Mouse (Mus musculus) forebrain, embryonic 14.5 days (tissue): ENCODE results near the gene Sox21. TPM values are rescaled to one million over a fixed set of nuclear protein-coding genes. Genes with fewer than 3 reads are reported as not detected.
A peak's percentile ranks its signal among the peaks of the same experiment; 100 is the strongest.

Experiments
- ATAC-seq: fragments of 200-750 bp; cut with Nextera tagmentation; 2 replicates; pipeline ENCODE4 v1.8.0; 2017; ENCODE audit warnings: mild to moderate bottlenecking, moderate library complexity
- DNase-seq: peaks from one replicate; pipeline ENCODE4 v3.0.0-alpha.2; 2015; ENCODE audit warnings: low spot score
- H3K27ac ChIP-seq: fragments of 300-500 bp; sonication (generic); 2 replicates; pipeline ENCODE4 v1.5.1; 2014; ENCODE audit warnings: low read depth, mild to moderate bottlenecking, control low read depth, low read length, moderate library complexity
- H3K27me3 ChIP-seq: fragments of 300-500 bp; sonication (generic); replicated peaks from 2 replicates; pipeline ENCODE4 v1.6.1; 2014; ENCODE audit warnings: low read length, control low read depth, mixed read lengths; ENCODE audit not compliant: control insufficient read depth, insufficient read depth
- H3K36me3 ChIP-seq: fragments of 300-500 bp; sonication (generic); 2 replicates; pipeline ENCODE4 v1.6.1; 2014; ENCODE audit warnings: low read length, control low read depth; ENCODE audit not compliant: control insufficient read depth, insufficient read depth
- H3K4me1 ChIP-seq: fragments of 300-500 bp; sonication (generic); 2 replicates; pipeline ENCODE4 v1.6.1; 2014; ENCODE audit warnings: antibody characterized with exemption, low read length, control low read depth; ENCODE audit not compliant: control insufficient read depth, insufficient read depth
- H3K4me2 ChIP-seq: fragments of 300-500 bp; sonication (generic); 2 replicates; pipeline ENCODE4 v1.6.1; 2014; ENCODE audit warnings: mild to moderate bottlenecking, control low read depth, low read length
- H3K4me3 ChIP-seq: fragments of 300-500 bp; sonication (generic); 2 replicates; pipeline ENCODE4 v1.5.1; 2014; ENCODE audit warnings: low read depth, low read length, control low read depth
- H3K9ac ChIP-seq: fragments of 300-500 bp; sonication (generic); 2 replicates; pipeline ENCODE4 v1.6.1; 2014; ENCODE audit warnings: mild to moderate bottlenecking, low read length, control low read depth, moderate library complexity
- H3K9me3 ChIP-seq: fragments of 300-500 bp; sonication (generic); replicated peaks from 2 replicates; pipeline ENCODE4 v1.6.1; 2016; ENCODE audit warnings: low read length, control low read depth, mixed read lengths; ENCODE audit not compliant: control insufficient read depth
- WGBS: fragments of 180-500 bp; shearing (Covaris S2); extraction: QIAGEN DNeasy Blood & Tissue Kit; methylation state at CpG from one replicate; pipeline ENCODE4 v1.1.7; 2014; 5-methylcytosine and 5-hydroxymethylcytosine counted together
- polyA plus RNA-seq: library from polyadenylated mRNA; unstranded; fragments of >200 nt; fragmentation: Nextera tagmentation; extraction: Ambion mirVana; gene quantifications from 2 replicates; pipeline ENCODE4 v1.2.1, GENCODE M21; 2014

Sox21 gene
- 6.6 and 9.3 TPM in 2 replicates for polyA plus RNA-seq

DNA sequence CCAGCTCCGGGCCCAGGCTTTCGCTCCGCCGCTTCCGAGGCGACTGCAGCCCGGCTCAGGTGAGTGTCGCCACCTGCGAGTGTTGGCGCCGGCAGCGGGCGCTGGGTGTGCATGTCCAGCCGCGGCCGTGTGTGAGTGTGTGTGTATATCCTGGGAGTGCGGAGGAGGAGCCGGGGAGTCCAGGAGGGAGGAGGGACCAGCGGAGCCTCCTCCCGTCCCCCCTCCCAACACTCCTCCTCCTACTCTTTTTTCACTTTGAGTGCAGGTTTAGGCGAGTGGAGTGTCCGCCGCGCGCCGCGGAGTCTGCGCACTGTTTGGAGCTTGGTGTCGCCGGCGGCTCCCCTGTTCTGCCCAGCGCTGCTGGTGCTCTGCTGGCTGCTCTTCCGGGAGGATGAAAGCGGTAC lies at the start of gene Sox21:
Gene Sox21 (minus strand): TSS at position 145 of the 404 bp plus-strand sequence.
- Histone ChIP-seq H3K36me3 (no peaks in the 10 kb centered on the region), H3K9ac (peak within 1 kb of the TSS; percentile 89), H3K9me3 (no peaks in the 10 kb centered on the region), H3K4me3 (peak within 1 kb of the TSS; percentile 68), H3K4me2 (peak within 1 kb of the TSS; percentile 87), H3K4me1 (peaks cover 3% of the 10 kb centered on the region; the same call in 1 of the 2 replicates), H3K27me3 (peaks cover 9% of the 10 kb centered on the region), H3K27ac (peak within 1 kb of the TSS; percentile 82)
- under 1% methylated on average over 33 of the region's 34 CpGs for WGBS
- peak; percentile 81 for ATAC-seq
- DNase-seq, result peak; percentile 88

DNA sequence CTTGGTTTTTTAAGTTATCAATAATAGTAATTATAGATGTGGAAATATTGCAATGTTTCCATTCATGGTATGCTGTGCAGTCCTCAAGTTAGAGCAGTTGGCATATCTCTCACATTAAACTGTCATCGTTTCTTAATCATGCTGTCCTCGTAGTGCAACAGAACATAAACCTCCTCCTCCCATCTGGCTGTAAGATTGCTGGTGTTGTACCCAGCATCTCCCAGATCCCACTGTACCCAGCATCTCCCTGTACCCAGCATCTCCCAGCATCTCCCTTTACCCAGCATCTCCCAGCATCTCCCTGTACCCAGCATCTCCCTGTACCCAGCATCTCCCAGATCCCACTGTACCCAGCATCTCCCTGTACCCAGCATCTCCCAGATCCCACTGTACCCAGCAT lies 49.3 kb upstream of the Sox21 start:
- no peak overlapping the region for H3K4me2 ChIP-seq
- no peaks in the 10 kb centered on the region for H3K27me3 ChIP-seq
- 88% methylated on average over 2 of the region's 2 CpGs for WGBS
- no peak overlapping the region for H3K27ac ChIP-seq
- ATAC-seq, result no peak
- no peak overlapping the region for H3K9ac ChIP-seq
- no peaks in the 10 kb centered on the region for H3K4me1 ChIP-seq
- no peak overlapping the region for H3K4me3 ChIP-seq
- H3K9me3 ChIP-seq, result no peaks in the 10 kb centered on the region
- no peak for DNase-seq
- no peaks in the 10 kb centered on the region for H3K36me3 ChIP-seq

DNA sequence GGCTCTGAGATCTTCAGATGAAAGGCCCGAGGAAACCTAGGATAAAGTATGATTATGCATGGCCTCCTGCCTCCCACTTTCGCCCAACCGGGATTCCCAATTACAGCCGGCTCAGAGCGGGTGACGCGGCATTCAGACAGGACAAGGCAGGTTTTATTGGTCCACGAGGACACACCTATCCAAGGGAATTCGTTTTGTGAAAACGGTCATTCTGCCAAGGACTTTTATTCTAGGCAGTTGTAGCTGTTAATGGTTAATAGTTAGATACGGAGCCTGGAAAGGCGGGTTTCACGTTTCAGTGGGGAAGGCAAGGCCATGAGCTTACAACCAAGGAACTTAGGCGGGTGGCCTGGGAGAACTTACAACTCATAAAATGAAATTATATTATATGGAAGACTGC lies 46.1 kb upstream of the Sox21 start:
- ATAC-seq, result no peak
- no peaks in the 10 kb centered on the region for H3K27me3 ChIP-seq
- no peak overlapping the region for H3K4me3 ChIP-seq
- no peak overlapping the region for H3K4me2 ChIP-seq
- no peak overlapping the region for H3K27ac ChIP-seq
- 66% methylated on average over 14 of the region's 14 CpGs for WGBS
- H3K4me1 ChIP-seq, result no peaks in the 10 kb centered on the region
- H3K9ac ChIP-seq, result no peak overlapping the region
- no peaks in the 10 kb centered on the region for H3K36me3 ChIP-seq
- no peak for DNase-seq
- H3K9me3 ChIP-seq, result peaks cover 8% of the 10 kb centered on the region; the same call in 1 of the 2 replicates

DNA sequence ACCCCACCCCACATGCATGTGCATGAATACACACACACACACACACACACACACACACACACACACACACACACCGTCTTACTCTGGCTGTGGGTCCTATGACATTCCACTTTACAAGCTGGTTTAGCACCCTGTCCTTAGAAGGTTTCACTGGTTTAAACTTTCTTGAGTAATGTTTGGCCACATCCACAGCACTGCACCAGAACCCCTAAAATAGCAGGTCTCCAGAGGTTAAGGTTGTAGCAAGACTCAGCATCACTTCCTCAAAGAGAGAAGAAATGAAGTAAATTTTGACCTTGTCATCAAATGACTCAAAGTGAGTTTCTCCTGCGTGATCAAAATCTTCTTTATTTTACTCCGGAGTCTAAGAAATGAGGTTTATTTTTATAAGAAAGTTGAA lies 45.4 kb upstream of the Sox21 start:
- Histone ChIP-seq H3K9ac (no peak overlapping the region), H3K9me3 (peaks cover 8% of the 10 kb centered on the region; the same call in 1 of the 2 replicates), H3K4me1 (no peaks in the 10 kb centered on the region), H3K4me3 (no peak overlapping the region), H3K36me3 (no peaks in the 10 kb centered on the region), H3K27ac (no peak overlapping the region), H3K27me3 (no peaks in the 10 kb centered on the region), H3K4me2 (no peak overlapping the region)
- ATAC-seq (no peak), DNase-seq (no peak)
- 87% methylated on average over 3 of the region's 3 CpGs for WGBS

DNA sequence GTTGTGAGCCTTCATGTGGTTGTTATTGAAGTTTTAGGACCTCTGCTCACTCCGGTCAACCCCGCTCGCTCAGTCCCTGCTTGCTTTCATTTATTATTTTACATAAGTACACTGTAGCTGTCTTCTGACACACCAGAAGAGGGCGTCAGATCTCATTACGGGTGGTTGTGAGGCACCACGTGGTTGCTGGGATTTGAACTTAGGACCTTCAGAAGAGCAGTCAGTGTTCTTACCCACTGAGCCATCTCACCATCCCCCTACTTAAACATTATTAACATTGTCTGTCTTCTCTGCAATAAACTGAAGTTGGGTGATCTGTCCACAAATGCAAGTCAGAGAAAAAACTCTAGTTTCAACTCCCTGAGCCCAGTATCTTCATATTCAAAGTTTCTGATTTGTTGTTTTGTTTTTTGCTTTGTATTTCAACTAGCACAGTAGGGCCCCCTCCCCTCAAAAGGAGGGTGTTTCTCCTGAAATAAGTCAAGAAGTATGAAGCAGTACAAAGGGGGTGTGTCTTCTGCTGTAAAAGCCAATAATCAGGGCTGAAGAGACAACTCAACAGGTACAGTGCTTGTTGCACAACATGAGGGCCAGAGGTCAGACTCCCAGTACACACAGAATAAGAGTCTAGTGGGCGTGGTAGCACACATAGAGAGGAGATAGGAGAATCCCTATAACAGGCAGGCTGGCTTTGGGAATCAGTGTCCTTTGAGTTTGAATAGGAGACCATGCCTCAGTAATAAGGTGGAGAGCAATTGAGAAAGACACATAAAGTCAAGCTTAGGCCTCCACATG lies 41.1 kb upstream of the Sox21 start:
- 89% methylated on average over 7 of the region's 7 CpGs for WGBS
- no peak for DNase-seq
- ATAC-seq, result no peak

DNA sequence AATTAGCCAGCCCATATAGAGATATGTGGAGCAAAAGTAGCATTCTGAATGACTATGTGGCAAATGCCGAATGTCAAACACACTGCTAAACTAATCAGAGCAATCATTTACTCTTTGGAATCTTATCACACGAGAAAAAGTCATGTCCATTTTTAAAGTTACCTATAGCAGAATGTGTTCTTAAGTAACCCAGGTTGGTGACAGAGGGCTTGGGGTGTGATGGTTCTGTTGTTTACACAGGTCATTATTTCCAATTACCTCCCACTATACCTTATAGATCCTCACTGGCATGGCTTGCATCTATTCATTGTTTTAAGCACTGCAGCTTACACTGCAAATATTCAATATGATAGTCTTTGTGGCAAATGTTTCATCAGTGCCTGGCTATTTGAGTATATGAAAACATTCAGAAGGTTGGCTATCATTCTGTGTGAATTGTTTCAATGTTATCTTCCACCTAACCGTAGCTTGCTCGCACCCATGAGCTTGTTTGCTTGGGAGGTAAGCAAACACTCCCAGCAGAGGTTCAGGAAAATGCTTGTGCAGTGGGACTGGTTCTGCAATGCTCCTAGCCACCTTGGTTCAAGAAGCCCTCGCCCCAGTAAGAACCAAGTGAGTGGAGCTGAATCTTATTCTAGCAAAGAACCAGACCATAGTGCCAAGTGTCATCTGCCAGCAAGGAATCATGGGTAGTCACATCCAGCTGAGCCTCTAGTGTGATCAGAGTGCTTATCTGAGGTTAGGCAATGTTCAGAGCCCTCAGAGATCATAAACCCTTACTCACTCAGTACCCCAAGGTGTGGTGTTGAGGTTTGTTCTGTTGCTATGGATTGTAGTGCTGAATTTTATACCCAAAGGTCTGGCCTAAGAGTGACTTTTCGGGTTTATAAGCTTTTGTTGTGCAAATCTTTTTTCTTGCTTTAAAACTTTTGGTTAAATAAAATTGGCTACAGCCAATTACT lies 36.0 kb upstream of the Sox21 start:
- ATAC-seq (no peak), DNase-seq (no peak)
- no peak overlapping the region for H3K9ac ChIP-seq
- no peaks in the 10 kb centered on the region for H3K27me3 ChIP-seq
- WGBS, result 84% methylated on average over 6 of the region's 6 CpGs
- H3K4me2 ChIP-seq, result no peak overlapping the region
- H3K4me1 ChIP-seq, result no peaks in the 10 kb centered on the region
- H3K27ac ChIP-seq, result no peak overlapping the region
- H3K4me3 ChIP-seq, result no peak overlapping the region
- no peaks in the 10 kb centered on the region for H3K9me3 ChIP-seq
- no peaks in the 10 kb centered on the region for H3K36me3 ChIP-seq

More for the DNA sequence above, 41.1 kb upstream of the Sox21 start:
- Histone ChIP-seq H3K4me2 (no peak overlapping the region), H3K27me3 (no peaks in the 10 kb centered on the region), H3K4me3 (no peak overlapping the region), H3K27ac (no peak overlapping the region), H3K9me3 (peaks cover 8% of the 10 kb centered on the region; the same call in 1 of the 2 replicates), H3K4me1 (no peaks in the 10 kb centered on the region), H3K36me3 (no peaks in the 10 kb centered on the region), H3K9ac (no peak overlapping the region)

DNA sequence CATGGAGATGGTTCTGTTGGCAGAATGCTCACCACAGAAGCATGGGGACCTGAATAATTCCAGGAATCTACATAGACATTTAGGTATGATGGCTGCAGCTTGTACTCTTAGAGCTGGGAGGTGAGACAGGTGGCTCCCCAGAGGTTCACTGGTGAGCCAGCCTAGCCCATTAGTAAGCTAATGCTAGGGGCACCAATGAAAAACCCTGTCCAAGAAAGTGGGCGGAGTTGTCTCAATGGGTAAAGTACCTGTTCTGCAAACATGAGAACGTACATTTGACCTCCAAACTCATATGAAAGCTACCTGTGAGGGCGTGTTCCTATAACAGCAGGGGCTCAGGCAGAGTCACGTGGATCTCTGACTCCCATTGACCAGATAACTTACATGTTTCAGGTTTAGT lies 32.0 kb upstream of the Sox21 start:
- ATAC-seq, result no peak

DNA sequence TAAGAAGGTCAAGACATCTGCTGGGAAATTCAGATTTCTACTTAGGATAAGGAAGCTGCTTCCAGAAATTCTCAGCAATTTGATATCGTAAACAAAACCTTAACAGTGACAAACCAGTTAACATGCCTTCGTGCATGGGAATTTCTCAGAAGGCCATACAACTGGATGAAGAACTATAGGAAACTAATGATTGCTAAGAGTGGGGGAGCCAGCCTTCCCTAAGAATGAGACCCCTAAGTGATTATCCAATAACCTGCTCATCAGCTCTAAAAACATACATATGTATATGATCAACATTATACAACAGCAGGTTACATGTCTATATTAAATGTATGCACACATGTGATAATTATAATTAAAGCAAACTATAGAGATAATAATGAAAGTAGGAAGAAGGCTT lies 29.8 kb upstream of the Sox21 start, which contains the start of gene Gm9376:
Gene Gm9376 (plus strand): TSS at position 301 of the 400 bp plus-strand sequence.
- H3K4me1 ChIP-seq, result no peaks in the 10 kb centered on the region
- no peak within 1 kb of the TSS for H3K4me3 ChIP-seq
- ATAC-seq (no peak), DNase-seq (no peak)
- H3K9ac ChIP-seq, result no peak within 1 kb of the TSS
- H3K27ac ChIP-seq, result no peak within 1 kb of the TSS
- H3K27me3 ChIP-seq, result no peaks in the 10 kb centered on the region
- no peak within 1 kb of the TSS for H3K4me2 ChIP-seq
- WGBS, result 92% methylated on average over 2 of the region's 2 CpGs
- no peaks in the 10 kb centered on the region for H3K36me3 ChIP-seq
- H3K9me3 ChIP-seq, result no peaks in the 10 kb centered on the region

More for the DNA sequence above, 32.0 kb upstream of the Sox21 start:
- H3K4me1 ChIP-seq, result no peaks in the 10 kb centered on the region
- H3K4me3 ChIP-seq, result no peak overlapping the region
- H3K4me2 ChIP-seq, result no peak overlapping the region
- WGBS, result 87% methylated on average over 4 of the region's 4 CpGs
- no peaks in the 10 kb centered on the region for H3K36me3 ChIP-seq
- no peaks in the 10 kb centered on the region for H3K27me3 ChIP-seq
- no peak overlapping the region for H3K9ac ChIP-seq
- DNase-seq, result no peak
- H3K27ac ChIP-seq, result no peak overlapping the region
- H3K9me3 ChIP-seq, result no peaks in the 10 kb centered on the region
